Mouse (Mus musculus) myocyte (in vitro differentiated cells): ENCODE results near the gene Gsc.

Source experiments
- MAX ChIP-seq: IDR thresholded peaks from one replicate; pipeline ENCODE4 v1.6.1; 2011; ENCODE audit warnings: low read depth, mild to moderate bottlenecking, control low read depth
- POLR2A ChIP-seq: IDR thresholded peaks from one replicate; pipeline ENCODE4 v1.6.1; 2011; ENCODE audit warnings: low read depth, mild to moderate bottlenecking, control low read depth, moderate library complexity; ENCODE audit not compliant: insufficient read length
- SRF ChIP-seq: IDR thresholded peaks from one replicate; pipeline ENCODE4 v1.6.1; 2011; ENCODE audit warnings: low read depth; ENCODE audit not compliant: control insufficient read depth, insufficient read length

GRCm38 (mm10) chr12:104519721-104520120, 46.6 kb upstream of the Gsc start:
- TF ChIP-seq POLR2A, result no peak
- no peak for TF ChIP-seq SRF
- no peak for TF ChIP-seq MAX
